Mouse (Mus musculus) lung, embryonic 16.5 days (tissue): ENCODE results near the gene Ascc1. TPM values are rescaled to one million over a fixed set of nuclear protein-coding genes. Genes with fewer than 3 reads are reported as not detected.

ENCODE experiments used
- ATAC-seq: fragments of 200-750 bp; cut with Nextera tagmentation; 2 replicates; pipeline ENCODE4 v1.8.0; 2017; ENCODE audit warnings: low read depth, mild to moderate bottlenecking, moderate library complexity
- H3K27ac ChIP-seq: fragments of 300-500 bp; sonication (generic); 2 replicates; pipeline ENCODE4 v1.5.1; 2014; ENCODE audit warnings: mild to moderate bottlenecking, control low read depth, low read length
- H3K27me3 ChIP-seq: fragments of 300-500 bp; sonication (generic); 2 replicates; pipeline ENCODE4 v1.6.1; 2014; ENCODE audit warnings: low read depth, low read length, mixed read lengths; ENCODE audit not compliant: control insufficient read depth, insufficient read depth
- H3K36me3 ChIP-seq: fragments of 300-500 bp; sonication (generic); 2 replicates; pipeline ENCODE4 v1.6.1; 2014; ENCODE audit warnings: low read length; ENCODE audit not compliant: control insufficient read depth, insufficient read depth
- H3K4me1 ChIP-seq: fragments of 300-500 bp; sonication (generic); replicated peaks from 2 replicates; pipeline ENCODE4 v1.6.1; 2014; ENCODE audit warnings: low read length, mixed read lengths; ENCODE audit not compliant: control insufficient read depth, insufficient read depth
- H3K4me2 ChIP-seq: fragments of 300-500 bp; sonication (generic); 2 replicates; pipeline ENCODE4 v1.6.1; 2014; ENCODE audit warnings: low read depth, low read length, control low read depth
- H3K4me3 ChIP-seq: fragments of 300-500 bp; sonication (generic); 2 replicates; pipeline ENCODE4 v1.5.1; 2014; ENCODE audit warnings: mild to moderate bottlenecking, low read length, control low read depth
- H3K9ac ChIP-seq: fragments of 300-500 bp; sonication (generic); 2 replicates; pipeline ENCODE4 v1.6.1; 2014; ENCODE audit warnings: low read length, control low read depth
- H3K9me3 ChIP-seq: fragments of 300-500 bp; sonication (generic); 2 replicates; pipeline ENCODE4 v1.6.1; 2016; ENCODE audit warnings: low read length; ENCODE audit not compliant: control insufficient read depth
- WGBS: fragments of 180-500 bp; shearing (Covaris S2); extraction: QIAGEN DNeasy Blood & Tissue Kit; methylation state at CpG from one replicate; pipeline ENCODE4 v1.1.7; 2014; 5-methylcytosine and 5-hydroxymethylcytosine counted together
- polyA plus RNA-seq: library from polyadenylated mRNA; unstranded; fragments of >200 nt; fragmentation: Nextera tagmentation; extraction: Ambion mirVana; gene quantifications from 2 replicates; pipeline ENCODE4 v1.2.1, GENCODE M21; 2015

Gene Ascc1
- polyA plus RNA-seq, 1 experiment from 2014 or later = 48.2 TPM

DNA sequence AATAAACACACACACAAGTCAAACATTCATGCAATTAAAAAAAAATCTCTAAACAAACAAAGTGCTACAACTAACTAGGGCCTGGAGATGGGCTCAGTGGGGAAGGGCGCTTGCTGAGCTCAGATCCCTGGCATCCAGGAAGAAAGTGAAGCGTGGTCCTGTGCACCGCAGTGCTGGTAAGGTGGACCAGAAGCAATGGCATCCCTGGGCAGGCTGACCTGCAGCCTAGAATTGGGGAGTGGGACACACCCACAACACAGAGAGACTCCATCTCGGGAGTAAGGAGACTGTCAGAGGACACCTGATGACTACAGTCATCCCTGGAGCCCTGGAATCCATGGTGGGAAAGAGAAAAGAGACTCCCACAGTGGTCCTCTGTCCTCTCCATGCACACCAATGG lies 29.2 kb upstream of the Ascc1 start:
- no peaks in the 10 kb centered on the region for H3K36me3 ChIP-seq
- no peak overlapping the region for H3K9ac ChIP-seq
- H3K9me3 ChIP-seq = no peaks in the 10 kb centered on the region
- no peak overlapping the region for H3K4me3 ChIP-seq
- 82% methylated on average over 4 of the region's 4 CpGs for WGBS
- H3K4me2 ChIP-seq = no peak overlapping the region
- H3K27ac ChIP-seq = peak overlapping the region; percentile 82
- H3K27me3 ChIP-seq = peaks cover 5% of the 10 kb centered on the region; the same call in 1 of the 2 replicates
- H3K4me1 ChIP-seq = peaks cover 44% of the 10 kb centered on the region
- no peak for ATAC-seq

DNA sequence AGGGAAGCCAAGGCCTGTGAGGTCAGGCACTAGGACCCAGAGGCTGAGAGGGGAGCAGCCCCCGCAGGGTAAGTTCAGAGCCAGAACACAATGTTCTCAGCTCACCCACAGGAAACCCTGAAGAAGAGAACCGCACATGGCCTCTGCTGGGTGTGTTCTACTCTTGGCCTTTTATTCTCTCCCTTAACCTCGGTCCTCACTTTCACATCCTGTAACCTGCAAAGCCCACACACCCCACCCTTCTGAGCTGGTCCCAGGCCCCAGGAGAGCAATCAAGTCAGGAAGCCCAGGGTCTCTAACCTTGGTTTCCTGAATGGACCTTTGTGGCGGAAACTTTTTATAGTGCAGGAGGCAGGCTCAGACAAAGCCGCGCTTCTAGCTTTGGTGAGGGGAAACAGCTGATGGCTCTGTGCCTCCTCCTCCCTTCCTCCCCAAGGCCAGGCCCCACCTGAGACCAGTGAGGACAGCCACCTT lies 28.4 kb upstream of the Ascc1 start:
- Histone ChIP-seq H3K4me1 (peaks cover 52% of the 10 kb centered on the region), H3K9ac (peak overlapping the region; percentile 42; the same call in 1 of the 2 replicates)

DNA sequence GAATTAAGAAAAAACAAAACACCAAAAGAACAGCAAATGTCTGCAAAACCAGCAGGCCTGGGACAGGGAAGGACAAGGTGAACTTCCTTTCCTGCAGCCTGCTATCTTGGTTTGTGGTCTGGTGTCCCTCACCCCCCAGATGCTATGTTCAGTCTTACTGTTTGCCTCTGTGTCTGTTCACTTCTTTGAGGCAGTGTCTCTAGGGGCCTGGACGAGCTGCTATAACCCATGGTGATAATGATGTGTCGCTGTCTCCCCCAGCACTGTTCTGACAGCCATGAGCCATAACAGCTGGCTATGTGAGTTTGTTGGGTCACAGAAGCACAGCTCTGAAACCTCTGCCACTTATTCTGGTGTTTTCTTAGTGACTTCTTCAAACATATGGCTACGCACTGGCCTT lies 27.8 kb upstream of the Ascc1 start:
- 35% methylated on average over 3 of the region's 3 CpGs for WGBS
- peak overlapping the region; percentile 42; the same call in 1 of the 2 replicates for H3K9ac ChIP-seq

More for the DNA sequence above, 28.4 kb upstream of the Ascc1 start:
- ATAC-seq = peak; percentile 62
- Histone ChIP-seq H3K36me3 (no peaks in the 10 kb centered on the region), H3K4me3 (no peak overlapping the region), H3K27me3 (peaks cover 5% of the 10 kb centered on the region; the same call in 1 of the 2 replicates), H3K4me2 (peak overlapping the region; percentile 44), H3K27ac (peak overlapping the region; percentile 82), H3K9me3 (no peaks in the 10 kb centered on the region)
- WGBS = 12% methylated on average over 6 of the region's 6 CpGs

DNA sequence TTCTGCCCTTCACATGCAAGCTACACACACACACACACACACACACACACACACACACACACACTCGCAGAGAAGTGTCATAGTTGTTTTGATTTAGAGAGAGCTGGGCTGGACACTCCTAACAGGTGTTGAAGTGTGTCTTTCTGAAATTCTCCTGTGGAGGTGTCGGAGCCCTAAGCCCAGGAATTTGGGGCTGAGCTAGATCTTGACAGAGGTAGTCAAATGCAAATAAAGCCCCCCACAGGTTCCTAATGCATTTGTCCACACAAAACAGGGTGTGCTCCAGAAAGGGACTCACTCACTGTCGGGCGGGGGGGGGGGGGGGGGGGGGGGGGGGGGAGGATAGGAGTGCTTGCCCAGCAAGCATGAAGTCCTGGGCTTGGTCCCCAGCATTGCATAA lies 25.5 kb upstream of the Ascc1 start:
- Histone ChIP-seq H3K36me3 (no peaks in the 10 kb centered on the region), H3K4me3 (no peak overlapping the region), H3K27ac (no peak overlapping the region), H3K9ac (no peak overlapping the region), H3K27me3 (peaks cover under 1% of the 10 kb centered on the region; the same call in 1 of the 2 replicates), H3K9me3 (no peaks in the 10 kb centered on the region), H3K4me2 (no peak overlapping the region), H3K4me1 (peaks cover 44% of the 10 kb centered on the region)
- ATAC-seq = no peak
- whole genome bisulfite sequencing = 54% methylated on average over 2 of the region's 4 CpGs

More for the DNA sequence above, 27.8 kb upstream of the Ascc1 start:
- Histone ChIP-seq H3K27ac (peak overlapping the region; percentile 82), H3K9me3 (no peaks in the 10 kb centered on the region), H3K27me3 (peaks cover 5% of the 10 kb centered on the region; the same call in 1 of the 2 replicates), H3K4me3 (no peak overlapping the region), H3K4me1 (peaks cover 54% of the 10 kb centered on the region), H3K36me3 (no peaks in the 10 kb centered on the region), H3K4me2 (peak overlapping the region; percentile 44)
- ATAC-seq = peak; percentile 75

GRCm38 (mm10) chr10:59977715-59978343 lies 24.8 kb upstream of the Ascc1 start:
- Histone ChIP-seq H3K9ac (no peak overlapping the region), H3K9me3 (no peaks in the 10 kb centered on the region), H3K4me3 (no peak overlapping the region), H3K4me1 (peaks cover 44% of the 10 kb centered on the region), H3K27ac (no peak overlapping the region), H3K36me3 (no peaks in the 10 kb centered on the region), H3K27me3 (no peaks in the 10 kb centered on the region), H3K4me2 (no peak overlapping the region)
- no peak for ATAC-seq
- WGBS = 79% methylated on average over 5 of the region's 5 CpGs

DNA sequence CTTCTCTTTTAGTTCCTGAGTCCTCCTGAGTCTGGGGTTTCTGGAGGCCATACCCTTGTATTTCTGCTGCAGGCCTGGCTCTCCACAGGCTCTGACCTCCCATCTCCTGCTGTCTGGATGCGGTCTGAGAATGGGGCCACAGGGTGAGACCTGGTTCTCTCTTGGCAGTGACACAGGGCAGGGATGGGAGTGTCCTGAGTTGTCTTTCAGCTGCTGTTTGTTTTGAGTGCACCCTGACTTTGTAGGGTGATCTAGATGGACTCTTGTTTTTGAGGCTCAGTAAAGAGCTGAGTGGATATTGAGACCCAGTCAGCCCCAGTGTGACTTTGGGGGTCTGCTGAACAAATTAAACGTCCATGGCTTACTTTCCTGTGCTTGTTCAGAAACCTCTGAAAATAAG lies 24.2 kb upstream of the Ascc1 start:
- Histone ChIP-seq H3K9ac (no peak overlapping the region), H3K4me3 (no peak overlapping the region), H3K27ac (peak overlapping the region; percentile 62; the same call in 1 of the 2 replicates), H3K9me3 (no peaks in the 10 kb centered on the region), H3K36me3 (no peaks in the 10 kb centered on the region), H3K27me3 (no peaks in the 10 kb centered on the region), H3K4me2 (peak overlapping the region; percentile 25; the same call in 1 of the 2 replicates), H3K4me1 (peaks cover 39% of the 10 kb centered on the region)
- no peak for ATAC-seq
- whole genome bisulfite sequencing = 38% methylated on average over 2 of the region's 2 CpGs

DNA sequence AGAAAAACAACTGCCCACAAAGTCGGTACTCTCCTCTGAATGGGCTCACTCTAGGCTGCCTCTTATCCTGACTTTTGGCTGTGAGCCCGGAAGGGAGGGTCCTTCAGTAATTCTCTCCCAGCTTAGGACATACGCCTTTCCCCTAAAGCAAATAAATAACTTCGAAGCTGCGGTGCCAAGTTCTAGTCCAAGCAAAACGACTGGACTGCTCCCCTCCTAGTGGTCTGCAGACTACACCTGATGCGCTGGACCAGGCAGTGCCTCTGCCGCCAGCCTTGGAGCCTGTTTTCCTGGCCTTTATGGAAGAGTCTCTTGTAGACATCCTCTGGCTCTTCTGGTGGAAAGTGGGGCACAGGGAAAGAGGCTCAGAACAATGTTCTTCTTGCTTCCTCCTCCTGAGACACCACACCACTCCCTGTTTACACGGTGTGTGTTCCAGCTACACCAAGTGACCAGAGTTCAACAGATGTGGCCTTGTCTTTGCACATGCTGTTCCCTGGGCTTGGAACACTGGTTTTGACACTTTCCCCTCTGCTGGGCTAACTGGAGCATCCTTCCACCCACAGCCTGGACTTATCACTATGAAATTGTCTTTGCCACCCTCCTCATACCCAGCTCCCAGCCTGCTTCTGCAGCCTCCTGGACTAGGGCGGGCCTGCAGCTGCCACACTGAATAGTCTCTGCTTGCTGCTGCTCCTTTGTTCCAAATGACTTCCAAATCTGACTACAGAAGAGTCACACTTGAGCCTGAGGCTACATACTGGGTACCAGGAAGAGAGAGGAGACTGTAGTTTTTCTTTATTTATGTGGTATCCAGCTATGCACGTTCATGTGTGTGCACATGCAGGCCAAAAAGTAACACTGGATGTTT lies 23.5 kb upstream of the Ascc1 start:
- Histone ChIP-seq H3K9ac (no peak overlapping the region), H3K27ac (peak overlapping the region; percentile 62), H3K4me3 (no peak overlapping the region), H3K36me3 (no peaks in the 10 kb centered on the region), H3K27me3 (no peaks in the 10 kb centered on the region), H3K4me1 (peaks cover 32% of the 10 kb centered on the region), H3K9me3 (no peaks in the 10 kb centered on the region), H3K4me2 (peak overlapping the region; percentile 25; the same call in 1 of the 2 replicates)
- peak; percentile 80 for ATAC-seq
- WGBS = 17% methylated on average over 11 of the region's 11 CpGs

DNA sequence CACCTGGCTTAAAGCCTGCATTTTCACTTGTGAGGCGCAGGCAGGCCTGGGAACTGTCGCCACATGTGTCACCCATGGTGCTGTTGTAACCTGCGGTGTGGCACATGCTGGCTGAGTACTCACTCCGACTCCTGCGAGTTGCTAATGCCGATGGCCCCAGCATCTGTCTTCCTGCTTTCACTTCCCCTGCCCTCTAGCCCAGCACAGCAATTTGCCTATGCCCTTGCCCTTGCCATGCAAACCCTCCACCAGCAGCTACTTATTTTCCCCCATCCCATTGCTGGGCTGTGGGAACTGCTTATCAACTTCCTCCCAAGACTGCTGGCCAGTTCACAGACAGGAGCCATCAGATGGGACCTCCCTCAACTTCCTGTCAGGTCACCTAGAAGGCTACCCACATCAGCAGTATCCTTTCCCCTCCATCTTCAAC lies 21.8 kb upstream of the Ascc1 start:
- H3K36me3 ChIP-seq = no peaks in the 10 kb centered on the region
- no peak for ATAC-seq
- H3K4me1 ChIP-seq = peaks cover 20% of the 10 kb centered on the region
- H3K9me3 ChIP-seq = no peaks in the 10 kb centered on the region
- WGBS = 78% methylated on average over 6 of the region's 6 CpGs
- no peak overlapping the region for H3K27ac ChIP-seq
- H3K4me3 ChIP-seq = no peak overlapping the region
- H3K9ac ChIP-seq = no peak overlapping the region
- H3K4me2 ChIP-seq = no peak overlapping the region
- H3K27me3 ChIP-seq = no peaks in the 10 kb centered on the region

DNA sequence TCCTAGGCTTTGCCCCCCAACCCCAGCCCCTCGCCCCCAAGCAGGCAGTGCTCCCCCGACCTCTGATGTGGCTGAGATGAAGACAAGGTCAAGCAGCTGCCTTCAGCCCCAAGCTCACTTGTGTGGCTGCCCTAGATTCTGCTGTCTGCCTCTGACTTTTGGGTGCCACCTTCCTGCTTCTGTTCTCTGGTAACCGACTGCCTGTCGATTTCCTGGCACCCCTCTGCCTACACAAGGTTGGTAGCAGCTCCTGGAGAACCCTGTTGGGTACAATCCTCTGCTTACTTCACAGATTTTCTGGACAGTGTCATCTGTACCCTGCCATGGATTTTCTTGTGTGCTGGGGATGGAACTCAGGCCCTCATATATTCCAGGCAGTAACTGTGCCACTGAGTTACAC lies 21.3 kb upstream of the Ascc1 start:
- Histone ChIP-seq H3K4me2 (no peak overlapping the region), H3K4me1 (peaks cover 20% of the 10 kb centered on the region), H3K4me3 (no peak overlapping the region), H3K9ac (no peak overlapping the region), H3K9me3 (no peaks in the 10 kb centered on the region), H3K36me3 (no peaks in the 10 kb centered on the region), H3K27me3 (no peaks in the 10 kb centered on the region), H3K27ac (no peak overlapping the region)
- 56% methylated on average over 4 of the region's 4 CpGs for WGBS
- ATAC-seq = no peak
